Comparison of ENCODE assay signal across 8 mouse cellular contexts in genomic region chr14:25606372-25607140, GRCm38 (mm10).
DNase-seq lines count a peak whose midpoint lies in the region; ATAC-seq lines count a peak whose summit lies in the region.

No protein-coding gene starts in this region.

- H3K27me3 ChIP-seq in forebrain, embryonic 14.5 days (replicated peaks; ENCODE audit: control insufficient read depth, insufficient read depth, low read length), result no peaks in the 10 kb centered on the region
- no peaks in the 10 kb centered on the region for H3K27me3 ChIP-seq in limb, embryonic 11.5 days (ENCODE audit: control insufficient read depth, insufficient read depth, low read length)
- H3K27me3 ChIP-seq in stomach, embryonic 14.5 days (ENCODE audit: control insufficient read depth, insufficient read depth, low read length), result no peaks in the 10 kb centered on the region

- WGBS in forebrain, embryonic 14.5 days, result under 1% methylated on average over 31 of the region's 31 CpGs
- under 1% methylated on average over 31 of the region's 31 CpGs for WGBS in limb, embryonic 11.5 days
- WGBS in stomach, embryonic 14.5 days, result 3% methylated on average over 31 of the region's 31 CpGs

- H3K4me1 ChIP-seq in forebrain, embryonic 14.5 days (ENCODE audit: control insufficient read depth, insufficient read depth, low read length), result peaks cover 65% of the 10 kb centered on the region
- H3K4me1 ChIP-seq in limb, embryonic 11.5 days (ENCODE audit: control insufficient read depth, insufficient read depth, low read length), result peaks cover 71% of the 10 kb centered on the region
- peaks cover 66% of the 10 kb centered on the region for H3K4me1 ChIP-seq in stomach, embryonic 14.5 days (ENCODE audit: control insufficient read depth, insufficient read depth, low read length)

- H3K9me3 ChIP-seq in forebrain, embryonic 14.5 days (replicated peaks; ENCODE audit: control insufficient read depth, low read length), result no peaks in the 10 kb centered on the region
- H3K9me3 ChIP-seq in limb, embryonic 11.5 days (ENCODE audit: control insufficient read depth, low read length), result no peaks in the 10 kb centered on the region
- H3K9me3 ChIP-seq in stomach, embryonic 14.5 days (ENCODE audit: control insufficient read depth, low read depth, low read length), result no peaks in the 10 kb centered on the region

- peak overlapping the region; percentile 73 for H3K4me3 ChIP-seq in forebrain, embryonic 14.5 days (ENCODE audit: low read depth, low read length)
- peak overlapping the region; percentile 73 for H3K4me3 ChIP-seq in limb, embryonic 11.5 days (ENCODE audit: low read depth, low read length)
- peak overlapping the region; percentile 72 for H3K4me3 ChIP-seq in stomach, embryonic 14.5 days (ENCODE audit: low read depth, low read length)

- H3K27ac ChIP-seq in forebrain, embryonic 14.5 days (ENCODE audit: low read depth, low read length), result peak overlapping the region; percentile 99
- H3K27ac ChIP-seq in limb, embryonic 11.5 days (replicated peaks; ENCODE audit: low read depth, low read length), result peak overlapping the region; percentile 97
- H3K27ac ChIP-seq in stomach, embryonic 14.5 days (ENCODE audit: low read length), result peak overlapping the region; percentile 94

- peak overlapping the region; percentile 96 for H3K9ac ChIP-seq in forebrain, embryonic 14.5 days (ENCODE audit: low read length)
- peak overlapping the region; percentile 97 for H3K9ac ChIP-seq in limb, embryonic 11.5 days (ENCODE audit: low read length)
- peak overlapping the region; percentile 72 for H3K9ac ChIP-seq in stomach, embryonic 14.5 days (replicated peaks; ENCODE audit: low read depth, low read length)

- peak; percentile 46 for DNase-seq in cerebellum, adult 9-10 months
- DNase-seq in cerebellum, adult 11 months, result no peak
- DNase-seq in adrenal gland, adult 18-20 months (ENCODE audit: low spot score in 2 of 2), result peak; percentile 47 to 65
- peak; percentile 57 for DNase-seq in forebrain, embryonic 14.5 days (ENCODE audit: low spot score)
- DNase-seq in limb, embryonic 11.5 days (ENCODE audit: low spot score), result peak; percentile 78
- DNase-seq in mesoderm, embryonic 11.5 days (ENCODE audit: low read depth, low spot score), result peak; percentile 71

- peak overlapping the region; percentile 99 for H3K4me2 ChIP-seq in forebrain, embryonic 14.5 days (ENCODE audit: low read length)
- H3K4me2 ChIP-seq in limb, embryonic 11.5 days (ENCODE audit: low read depth, severe bottlenecking), result peak overlapping the region; percentile 86
- H3K4me2 ChIP-seq in stomach, embryonic 14.5 days (replicated peaks; ENCODE audit: low read depth, low read length), result peak overlapping the region; percentile 97

- 0 out of 2 replicates have a peak, but pooled peaks cover 2% of the 10 kb centered on the region for H3K36me3 ChIP-seq in forebrain, embryonic 14.5 days (ENCODE audit: control insufficient read depth, insufficient read depth, low read length)
- no peaks in the 10 kb centered on the region for H3K36me3 ChIP-seq in limb, embryonic 11.5 days (ENCODE audit: control insufficient read depth, insufficient read depth, low read length)
- H3K36me3 ChIP-seq in stomach, embryonic 14.5 days (ENCODE audit: control insufficient read depth, insufficient read depth, low read length), result no peaks in the 10 kb centered on the region

- ATAC-seq in forebrain, embryonic 14.5 days, result peak; percentile 38
- ATAC-seq in hematopoietic stem cell, adult 5-6 weeks (replicated peaks in 1 of 2; ENCODE audit: insufficient read depth in 1 of 2, low FRiP score in 2 of 2, low TSS enrichment in 1 of 2, low read depth in 1 of 2, poor library complexity in 2 of 2, severe bottlenecking in 2 of 2), result peak; percentile 68 to 72
- ATAC-seq in limb, embryonic 11.5 days (ENCODE audit: insufficient number of reproducible peaks, low FRiP score, low TSS enrichment, low read depth), result peak; percentile 38
- peak; percentile 59 for ATAC-seq in stomach, embryonic 14.5 days (ENCODE audit: insufficient number of reproducible peaks, insufficient read depth, low FRiP score, low read depth)
